Mouse (Mus musculus) kidney, adult 2 months (tissue): ENCODE data around the gene Ptpro.

Experiments
- CTCF ChIP-seq: fragments of 200-500 bp; conservative IDR thresholded peaks from 2 replicates; pipeline ENCODE4 v1.5.1; 2011; ENCODE audit warnings: low read depth, mild to moderate bottlenecking, control low read depth, low read length, moderate library complexity, mixed read lengths; ENCODE audit not compliant: insufficient read depth, insufficient read length
- POLR2A ChIP-seq: fragments of 200-500 bp; IDR thresholded peaks from one replicate; pipeline ENCODE4 v1.6.1; 2011; ENCODE audit warnings: low read depth, low read length, control low read depth

- TF ChIP-seq CTCF (no peak), POLR2A (no peak)
Observed at GRCm38 (mm10) chr6:137210991-137211390, 41.1 kb upstream of the Ptpro start.
